Mouse (Mus musculus) left cerebral cortex, adult 8-10 months (tissue): Measurements from ENCODE around the gene Gm20388. TPM values are rescaled to one million over a fixed set of nuclear protein-coding genes. Genes with fewer than 3 reads are reported as not detected.

Source experiments
- DNase-seq, 2 experiments: peaks; one replicate each; pipeline ENCODE4 v3.0.0; 2022; ENCODE audit warnings: low spot score in 2 of 2
- total RNA-seq, 4 experiments: library from RNA; stranded (reverse); gene quantifications; 2 replicates each; pipeline ENCODE4 v1.2.4; 2022

The Gm20388 gene
- total RNA-seq, 4 experiments from 2014 or later, result 10.4 to 20.8 (median 16.4) TPM

GRCm38 (mm10) chr8:121909663-121910062 lies 1999.0 kb downstream of the Gm20388 start:
- peak; percentile 46 to 50 for DNase-seq

- no peak for DNase-seq
Measured at GRCm38 (mm10) chr8:121911400-121911799, 2000.8 kb downstream of the Gm20388 start.

DNA sequence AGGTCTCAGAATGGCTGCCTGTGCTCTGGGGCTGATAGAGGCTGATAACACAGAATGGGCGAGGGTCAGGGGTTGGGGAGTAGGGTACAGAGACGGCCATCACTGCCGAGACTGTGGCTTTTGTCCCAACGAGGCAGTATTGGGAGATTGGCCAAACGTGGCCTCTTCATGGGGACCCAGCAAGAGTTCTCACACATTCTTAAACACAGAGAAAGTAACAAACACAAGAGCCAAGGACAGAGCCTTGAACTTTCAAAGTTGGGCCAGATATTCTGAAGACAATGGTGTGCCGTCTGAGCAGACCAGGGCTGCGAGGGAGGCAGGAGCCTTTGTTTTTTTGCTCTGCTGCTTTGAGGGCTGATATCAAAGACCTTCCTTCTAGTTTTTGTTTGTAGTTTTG lies 2001.3 kb downstream of the Gm20388 start:
- no peak for DNase-seq

GRCm38 (mm10) chr8:121912831-121913230 lies 2002.2 kb downstream of the Gm20388 start:
- DNase-seq, result no peak

DNA sequence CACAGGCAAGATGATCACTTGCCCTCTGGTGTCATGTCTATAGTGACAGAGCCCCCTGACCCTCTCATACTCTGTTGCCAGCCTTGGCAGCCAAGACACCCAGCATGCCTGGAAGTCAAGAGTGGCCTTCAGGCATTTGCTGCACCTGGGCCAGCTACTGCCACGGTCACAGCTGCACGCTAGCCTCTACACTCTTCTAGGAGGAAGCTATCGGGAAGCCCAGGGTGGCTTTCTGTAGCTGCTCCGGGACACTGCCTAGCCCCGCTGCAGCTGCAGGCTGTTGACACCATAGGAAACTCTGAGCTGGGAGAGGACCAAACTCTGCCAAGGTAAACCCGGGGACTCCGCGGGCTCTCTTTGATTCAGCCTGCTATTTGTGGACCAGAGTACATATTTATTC lies 2002.7 kb downstream of the Gm20388 start:
- DNase-seq, result no peak

- no peak for DNase-seq
Measured at GRCm38 (mm10) chr8:121919158-121919557, 2008.5 kb downstream of the Gm20388 start.

DNA sequence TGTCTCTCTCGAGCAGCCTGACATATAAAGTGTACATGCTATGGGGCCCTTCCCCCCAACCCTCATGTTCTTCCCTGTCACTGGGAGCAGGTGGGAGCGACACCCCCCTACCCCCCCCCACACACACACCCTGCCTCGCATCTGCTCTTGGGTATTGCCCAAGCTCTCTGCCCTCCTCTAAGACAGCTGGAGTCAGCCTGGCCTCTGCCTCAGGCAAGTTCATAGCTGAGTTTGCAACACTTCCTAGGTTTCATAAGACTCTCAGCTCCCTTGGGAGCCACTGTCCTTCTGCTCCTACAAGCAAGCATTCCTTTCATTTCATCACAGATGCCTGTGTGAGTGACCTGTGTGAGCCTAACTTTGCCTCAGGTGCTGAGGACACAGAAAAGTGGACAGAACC lies 2009.1 kb downstream of the Gm20388 start:
- DNase-seq, result no peak

DNA sequence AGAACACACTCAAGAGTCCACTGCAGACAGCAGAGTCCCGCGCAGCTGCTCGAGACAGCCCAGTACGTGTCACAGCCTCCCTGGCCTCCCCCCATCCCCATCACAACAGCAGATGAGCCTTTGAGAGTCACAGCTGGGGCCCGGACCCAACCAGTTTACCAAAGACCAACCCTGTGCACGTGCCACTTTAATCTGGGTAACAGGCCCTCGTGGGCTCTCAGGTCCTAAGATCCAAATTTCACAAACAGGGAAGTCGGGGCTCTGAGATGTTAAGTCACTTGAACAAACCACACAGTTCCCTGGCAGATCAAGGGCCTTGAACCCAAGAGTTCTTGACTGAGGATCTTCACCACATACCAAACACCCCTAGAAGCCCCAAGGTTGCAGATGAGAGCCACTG lies 2010.9 kb downstream of the Gm20388 start:
- no peak for DNase-seq

- DNase-seq, result no peak
Measured at GRCm38 (mm10) chr8:121922101-121922500, 2011.5 kb downstream of the Gm20388 start.

DNA sequence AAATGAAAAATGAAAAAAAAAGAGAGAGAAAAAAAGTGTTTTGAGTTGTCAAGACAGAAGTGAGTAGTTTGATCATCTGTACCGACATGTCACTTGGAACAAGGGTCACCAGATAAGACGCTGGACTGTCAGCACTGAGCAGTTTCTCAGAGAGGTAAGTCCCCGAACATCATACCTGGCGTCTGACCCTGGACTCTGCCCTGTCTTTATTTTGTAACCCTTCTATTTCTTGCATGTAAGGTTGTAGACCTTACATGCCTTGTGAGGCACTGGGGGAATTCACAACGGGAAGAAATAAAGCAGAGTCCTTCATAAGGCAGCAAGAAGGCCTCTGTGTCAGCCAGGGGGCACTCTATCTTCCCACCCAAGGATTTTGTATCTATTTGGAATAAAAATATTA lies 2014.0 kb downstream of the Gm20388 start:
- no peak for DNase-seq

GRCm38 (mm10) chr8:121925624-121926023 lies 2015.0 kb downstream of the Gm20388 start:
- DNase-seq, result no peak

GRCm38 (mm10) chr8:121926266-121926665 lies 2015.6 kb downstream of the Gm20388 start:
- no peak for DNase-seq

DNA sequence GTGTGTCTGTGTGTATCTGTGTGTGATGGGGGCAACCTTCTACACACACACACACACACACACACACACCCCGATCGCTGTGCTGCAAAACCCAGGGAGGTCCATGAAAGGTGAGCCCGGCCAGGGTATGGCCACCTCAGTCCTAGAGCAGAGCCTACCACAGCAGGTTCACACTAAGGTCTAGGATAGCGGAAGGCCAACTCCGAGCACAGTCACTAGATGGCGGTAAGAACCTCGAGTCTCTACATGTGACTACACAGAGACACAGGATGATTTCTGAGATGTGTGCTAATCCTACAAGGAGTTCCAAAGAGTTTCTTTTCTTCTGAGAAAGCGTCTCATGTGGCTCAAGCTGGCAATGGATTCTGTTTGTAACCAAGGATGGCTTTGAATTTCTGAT lies 2016.7 kb downstream of the Gm20388 start:
- DNase-seq, result no peak

GRCm38 (mm10) chr8:121930047-121930446 lies 2019.4 kb downstream of the Gm20388 start:
- no peak for DNase-seq

- no peak for DNase-seq
Measured at GRCm38 (mm10) chr8:121931571-121931970, 2020.9 kb downstream of the Gm20388 start.

DNA sequence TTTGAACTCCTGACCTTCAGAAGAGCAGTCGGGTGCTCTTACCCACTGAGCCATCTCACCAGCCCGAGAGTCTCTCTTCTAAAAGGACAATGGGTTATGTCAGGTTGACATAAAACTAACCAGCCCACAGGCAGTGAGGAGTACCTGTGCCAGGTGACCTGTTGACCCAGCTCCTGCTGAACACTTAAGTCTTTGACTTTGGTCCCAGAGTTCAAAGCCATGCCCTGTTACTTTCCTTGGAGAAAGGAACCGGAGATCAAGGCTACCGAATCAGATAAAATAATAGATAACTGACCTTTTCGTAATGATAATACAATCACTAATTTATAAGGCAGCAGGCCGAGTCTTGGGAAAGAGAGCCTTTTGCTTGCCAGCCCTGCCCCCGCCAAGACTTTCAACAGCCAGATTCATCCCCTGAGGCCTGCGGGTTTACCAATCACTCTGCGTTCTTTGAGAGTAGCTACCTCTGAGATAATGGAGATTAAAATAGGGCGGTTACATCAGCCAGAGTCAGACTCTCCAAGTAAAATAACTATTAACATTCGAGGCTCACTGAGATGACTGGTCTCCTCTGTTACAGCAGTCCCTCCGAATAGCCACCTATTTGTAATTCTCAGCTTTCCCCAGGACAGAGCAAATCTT lies 2021.5 kb downstream of the Gm20388 start:
- no peak for DNase-seq

DNA sequence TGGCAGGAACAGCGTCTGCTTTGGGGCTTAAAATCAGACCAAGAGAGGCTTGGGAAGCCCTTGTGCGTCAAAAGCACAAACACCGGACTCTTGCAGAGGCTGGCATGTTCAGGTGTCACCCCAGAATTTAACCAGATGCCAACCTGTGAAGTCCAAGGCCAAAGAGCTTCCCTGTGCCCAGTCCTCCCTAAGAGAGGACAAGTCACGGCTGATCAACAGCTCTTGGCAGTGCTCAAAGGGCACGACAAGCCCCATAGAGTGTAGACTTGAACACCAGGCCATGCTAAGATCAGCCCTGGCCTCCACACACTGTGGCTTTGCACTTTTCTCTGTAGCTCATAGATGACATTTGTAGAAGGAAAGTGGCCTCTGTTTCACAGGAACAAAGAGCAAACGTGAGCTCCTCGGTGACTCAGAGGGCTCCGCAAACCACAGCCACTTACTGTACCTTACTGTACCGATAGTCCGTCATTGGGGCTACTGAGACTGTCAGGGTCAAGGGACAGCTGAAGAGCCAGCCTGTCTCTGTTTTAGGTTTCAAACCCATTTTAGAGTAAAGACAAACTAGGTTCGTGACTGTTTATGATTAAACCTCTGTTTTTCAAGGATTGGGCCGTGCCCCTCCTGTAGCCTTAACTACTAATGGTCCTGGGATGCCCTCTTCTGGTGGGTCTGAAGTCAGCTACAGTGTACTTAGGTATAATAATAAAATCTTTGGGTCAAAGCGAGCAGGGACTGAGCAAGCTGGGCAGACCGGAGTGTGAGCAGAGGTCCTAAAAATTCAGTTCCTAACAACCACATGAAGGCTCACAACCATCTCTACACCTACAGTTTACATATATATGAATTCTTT lies 2022.3 kb downstream of the Gm20388 start:
- DNase-seq, result no peak

- no peak for DNase-seq
Measured at GRCm38 (mm10) chr8:121934506-121934905, 2023.9 kb downstream of the Gm20388 start.

- DNase-seq, result no peak
Measured at GRCm38 (mm10) chr8:121934923-121935322, 2024.3 kb downstream of the Gm20388 start.

DNA sequence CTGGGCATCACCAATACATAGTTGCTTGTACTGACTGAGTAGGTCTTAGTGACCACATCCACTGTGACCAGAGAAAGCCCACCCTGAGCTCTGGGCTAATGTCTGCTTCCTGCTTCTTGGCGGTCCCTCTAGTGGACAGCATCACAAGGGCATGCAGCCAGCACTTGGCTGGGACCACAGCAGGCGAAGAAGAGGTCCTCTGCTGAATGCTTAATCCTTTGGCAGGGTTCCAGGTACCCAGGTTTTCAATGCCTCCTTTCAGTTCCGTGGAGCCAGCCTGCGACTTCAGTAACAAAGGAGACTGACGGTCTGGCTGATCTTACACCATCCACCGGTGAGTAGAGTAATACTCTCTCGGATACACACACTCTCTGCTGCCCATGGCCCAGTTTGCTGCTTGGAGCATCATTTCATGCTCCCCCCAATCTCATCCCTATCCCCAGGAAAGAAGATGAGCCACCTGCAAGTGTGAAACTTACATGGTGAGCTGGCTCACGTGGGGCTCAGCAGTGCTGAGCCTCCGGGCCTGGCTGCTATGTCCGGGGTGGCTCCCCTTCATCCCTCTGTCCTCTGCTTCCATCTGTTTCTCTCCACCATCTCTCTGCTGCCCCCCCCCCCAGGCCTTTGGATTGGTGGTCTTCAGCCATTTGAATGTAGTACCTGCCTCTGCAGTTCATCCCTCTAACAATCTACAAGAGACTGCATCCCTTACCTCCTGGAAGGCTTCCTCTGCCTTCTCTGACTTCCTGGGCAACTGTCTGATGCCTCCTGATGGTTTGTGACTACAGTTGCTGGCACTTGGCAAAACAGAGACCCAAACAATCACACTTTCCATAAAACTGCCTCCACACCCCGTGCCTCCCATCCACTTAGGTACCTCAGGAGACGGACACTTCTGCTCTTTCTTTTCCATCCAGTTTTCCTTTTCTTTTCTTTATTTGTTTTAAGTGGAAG lies 2025.0 kb downstream of the Gm20388 start:
- DNase-seq, result peak in 1 of 2 experiments; percentile 77

DNA sequence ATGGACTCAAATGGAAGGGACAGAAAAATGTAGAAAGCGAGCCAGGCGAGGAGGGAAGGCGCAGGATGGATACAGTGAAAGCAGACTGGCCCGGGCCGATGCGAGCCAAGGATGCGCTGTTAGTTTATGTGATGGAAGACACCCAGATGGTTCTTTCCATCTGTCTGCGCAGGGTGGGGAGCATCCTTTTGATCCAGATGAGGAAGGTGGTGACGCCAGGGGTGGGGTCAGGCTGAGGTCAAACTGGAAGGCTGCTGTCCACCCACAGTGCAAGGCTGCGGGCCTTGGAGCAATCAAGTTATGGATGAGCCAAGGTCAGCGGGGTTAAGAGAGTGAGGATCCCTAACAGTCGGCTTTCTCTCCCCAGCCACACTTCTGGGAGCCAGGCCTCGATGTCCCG lies 2025.8 kb downstream of the Gm20388 start:
- DNase-seq, result no peak

GRCm38 (mm10) chr8:121938732-121939131 lies 2028.1 kb downstream of the Gm20388 start:
- no peak for DNase-seq
